In the genomic region with DNA sequence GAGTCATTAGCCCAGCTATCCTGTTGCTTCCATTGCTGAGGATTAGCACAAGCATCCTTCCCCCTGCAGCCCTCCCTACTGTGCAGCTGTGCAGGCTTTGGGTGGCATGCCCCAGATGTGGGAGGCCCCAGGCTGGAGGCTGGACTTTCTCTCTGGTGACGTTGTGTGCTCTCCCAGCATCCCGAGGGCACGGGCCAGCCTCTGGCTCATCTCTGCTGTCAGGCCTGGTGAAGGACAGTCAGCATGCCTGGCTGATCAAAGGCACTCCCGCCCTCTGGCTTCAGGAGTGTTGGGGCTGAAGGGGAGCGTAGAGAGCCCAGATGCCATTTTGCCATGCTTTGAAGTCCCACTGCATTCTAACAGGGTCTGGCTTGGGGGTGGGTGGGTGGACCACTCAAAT, we compare ENCODE assay signal across 13 mouse cellular contexts.
"Had no signal": no experiment of that assay in that cellular context is flagged by ENCODE, and none has a peak within 500 bp of the region (broad histone marks: within the 10 kb centered on the region; RNA-seq: fewer than 3 reads in every experiment).

No protein-coding gene starts in this region.

- H3K9ac ChIP-seq: limb, embryonic 13.5 days; liver, embryonic 14.5 days; midbrain, embryonic 15.5 days; neural tube, embryonic 12.5 days had no signal

- H3K27ac ChIP-seq: layer of hippocampus, adult 2 months; limb, embryonic 13.5 days; liver, embryonic 14.5 days; midbrain, embryonic 15.5 days; neural tube, embryonic 12.5 days; stomach, postnatal 0 days had no signal

- H3K4me1 ChIP-seq: limb, embryonic 13.5 days; midbrain, embryonic 15.5 days; neural tube, embryonic 12.5 days had no signal

- H3K9me3 ChIP-seq: limb, embryonic 13.5 days; midbrain, embryonic 15.5 days; neural tube, embryonic 12.5 days had no signal

- DNase-seq: kidney, adult 2 months; kidney, postnatal 4 days; left cerebral cortex, postnatal 4 days; lung, adult 18-20 months; right cerebral cortex, adult 18-20 months; right cerebral cortex, postnatal 25 days; thymus, postnatal 4 days had no signal

- H3K36me3 ChIP-seq: limb, embryonic 13.5 days; midbrain, embryonic 15.5 days; neural tube, embryonic 12.5 days had no signal

- H3K4me3 ChIP-seq: layer of hippocampus, adult 2 months; limb, embryonic 13.5 days; midbrain, embryonic 15.5 days; neural tube, embryonic 12.5 days had no signal

- ATAC-seq: midbrain, embryonic 15.5 days had no signal

- H3K4me2 ChIP-seq: limb, embryonic 13.5 days; midbrain, embryonic 15.5 days; neural tube, embryonic 12.5 days had no signal
